Mouse (Mus musculus): ENCODE measurements at regions not wholly inside any gene's neighbourhood (a gene's known extent, or its start where the extent isn't known, plus 50 kb on each side); places are given as distances from the start of the nearest gene placed in this dataset.

DNA sequence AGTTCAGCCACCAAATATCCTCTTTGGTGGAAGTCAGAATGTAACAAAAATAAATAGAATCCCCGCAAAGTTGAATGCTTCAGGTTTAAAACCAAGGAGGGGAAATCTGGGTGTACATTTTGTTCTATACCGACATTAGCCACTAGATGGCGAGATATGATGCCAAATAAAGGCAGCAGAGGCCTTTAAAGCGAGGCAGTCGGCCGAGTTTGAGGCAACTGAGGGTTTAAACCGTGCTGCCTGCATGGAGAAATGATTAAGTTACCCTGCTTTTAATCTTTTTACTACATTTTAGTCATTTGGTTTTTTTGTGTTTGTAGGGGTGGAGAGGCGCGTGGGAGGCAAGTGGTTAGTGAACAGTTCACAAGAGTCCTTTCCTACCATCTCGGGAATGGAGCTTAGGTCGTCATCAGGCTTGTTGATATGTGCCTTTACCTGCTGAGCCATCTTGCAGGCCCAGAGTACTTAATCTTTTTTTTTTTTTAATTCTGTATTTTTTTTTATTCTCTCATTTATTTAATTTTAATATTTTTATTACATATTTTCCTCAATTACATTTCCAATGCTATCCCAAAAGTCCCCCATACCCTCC is 2828.7 kb downstream of the 9330182O14Rik start:
- TF ChIP-seq POLR2A (IDR thresholded peaks at IDR 0.05; ENCODE audit: extremely low read depth, insufficient read depth, low read length) (no peak), CTCF (IDR thresholded peaks at IDR 0.05; ENCODE audit: extremely low read depth, insufficient read depth, low read length) (peak; percentile 65)

Measured in cortical plate, adult 2 months (tissue).